Mouse (Mus musculus): ENCODE data around the gene Zar1l. TPM values are rescaled to one million over a fixed set of nuclear protein-coding genes. Genes with fewer than 3 reads are reported as not detected.
A peak's percentile ranks its signal among the peaks of the same experiment; 100 is the strongest.

Gene Zar1l
- total RNA-seq (2021) = not detected
- long read RNA-seq, experiment 1 = 0 reads
- long read RNA-seq, experiment 2 = 0 reads

DNA sequence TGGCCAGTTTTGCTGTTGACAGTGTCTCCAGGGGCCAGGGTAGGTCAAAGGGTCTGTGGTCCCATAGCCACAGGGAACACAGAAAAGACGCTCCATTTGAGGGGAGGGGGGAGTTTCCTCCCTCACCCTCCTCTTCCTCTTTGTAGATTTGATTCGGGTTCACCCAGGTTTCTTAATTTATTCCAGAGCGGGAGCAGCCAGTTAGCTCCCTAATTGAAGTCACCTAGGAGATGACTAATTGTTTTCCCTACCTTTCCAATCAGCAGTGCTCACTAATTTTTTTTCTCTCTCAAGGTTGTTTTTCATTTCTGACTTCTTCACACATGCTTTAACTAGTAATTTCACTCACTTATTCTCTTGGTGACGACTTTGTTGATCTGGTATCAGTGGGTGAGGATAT lies at the start of gene Zar1l:
Gene Zar1l (minus strand): TSS at position 101 of the 400 bp plus-strand sequence.
- Histone ChIP-seq H3K27ac (no peak within 1 kb of the TSS), H3K4me3 (no peak within 1 kb of the TSS)
- intact Hi-C loops (cut with DNase I) = no loop called here
- TF ChIP-seq CTCF (IDR thresholded peaks at IDR 0.05) = no peak
- DNase-seq = no peak

DNA sequence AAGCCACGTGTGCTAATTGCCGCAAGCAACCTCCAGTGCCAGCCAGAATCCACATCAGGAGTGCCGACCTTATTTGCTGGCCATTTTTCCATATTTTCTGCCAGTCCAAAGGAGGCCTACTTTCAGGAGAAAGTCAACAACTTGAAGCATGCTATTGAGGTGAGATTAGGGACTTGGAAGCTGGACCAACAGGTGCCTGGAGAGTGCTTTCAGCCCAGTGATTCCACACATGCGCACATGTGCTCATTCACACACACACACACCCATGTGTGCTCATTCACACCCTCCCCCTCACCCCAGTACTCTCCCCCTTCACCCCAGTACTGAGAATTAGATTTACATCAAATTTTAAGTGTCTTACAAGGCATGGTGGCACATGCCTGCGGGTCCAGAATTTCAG lies 49.0 kb upstream of the Zar1l start:
- no peak for TF ChIP-seq CTCF (IDR thresholded peaks at IDR 0.05)
- Histone ChIP-seq H3K27ac (no peak overlapping the region), H3K4me3 (no peak overlapping the region)
- intact Hi-C loops (cut with DNase I) = no loop called here
- DNase-seq = no peak

DNA sequence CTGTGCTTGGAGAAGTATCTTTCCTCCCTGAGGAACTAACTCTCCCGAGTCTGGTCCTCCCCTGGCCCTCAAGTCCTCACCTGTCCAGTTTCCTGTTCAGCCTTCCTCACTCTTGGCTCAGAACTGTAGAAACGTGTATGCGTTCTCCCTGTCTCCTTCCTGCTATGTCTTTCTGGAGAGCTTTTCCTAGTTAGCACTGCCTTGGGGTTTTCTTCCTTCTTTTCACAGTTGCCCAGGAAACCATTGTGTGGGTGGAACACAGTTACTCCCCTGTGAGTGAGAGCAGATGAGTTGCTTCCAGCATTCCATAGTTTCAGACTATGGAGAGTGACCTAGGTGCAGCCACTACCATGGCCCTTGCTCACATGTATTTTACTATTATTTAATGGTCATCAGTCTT lies 48.3 kb upstream of the Zar1l start:
- no peak overlapping the region for H3K27ac ChIP-seq

DNA sequence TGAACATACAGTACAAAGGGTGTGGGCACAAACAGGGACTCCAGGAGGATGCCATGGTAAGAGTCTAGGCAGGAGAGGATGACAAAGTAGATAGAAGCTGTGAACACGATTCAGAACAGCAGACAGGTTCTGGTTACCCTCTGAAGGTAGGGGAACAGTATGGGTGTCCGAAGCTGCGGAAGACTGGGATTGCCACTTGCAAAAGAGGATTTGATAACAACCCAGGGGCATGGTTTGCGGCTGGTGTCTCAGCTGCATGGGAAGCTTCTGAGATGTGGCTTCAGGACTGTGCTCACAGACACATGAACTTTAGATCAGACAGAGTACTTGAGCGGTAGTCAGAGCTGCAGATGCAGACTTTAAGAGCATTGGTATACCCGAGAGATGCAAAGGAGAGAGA lies 46.5 kb upstream of the Zar1l start:
- Histone ChIP-seq H3K27ac (no peak overlapping the region), H3K4me3 (no peak overlapping the region)
- intact Hi-C loops (cut with DNase I) = no loop called here
- TF ChIP-seq CTCF (IDR thresholded peaks at IDR 0.05) = no peak
- no peak for DNase-seq

More for the DNA sequence above, 48.3 kb upstream of the Zar1l start:
- intact Hi-C loops (cut with DNase I) = no loop called here
- TF ChIP-seq CTCF (IDR thresholded peaks at IDR 0.05) = no peak
- no peak overlapping the region for H3K4me3 ChIP-seq
- no peak for DNase-seq

DNA sequence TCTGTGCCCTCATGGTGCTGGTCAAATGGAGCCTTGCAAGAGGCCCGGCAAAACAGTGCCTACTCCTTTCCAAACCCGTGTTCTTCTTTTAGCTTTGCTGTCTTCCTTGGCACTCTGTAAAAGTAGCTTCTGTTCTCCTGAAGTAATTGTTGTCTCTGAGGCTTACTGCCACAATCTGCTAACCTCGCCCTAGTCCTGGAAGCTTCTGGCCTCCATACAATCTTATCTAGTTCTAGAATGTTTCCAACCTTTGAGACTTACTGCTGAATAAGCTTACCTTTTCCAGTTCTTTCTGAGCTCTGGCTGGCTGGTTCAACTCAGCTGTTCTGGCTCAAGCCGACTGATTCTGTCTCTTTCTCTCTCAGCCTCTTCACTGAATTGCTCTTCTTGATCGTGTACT lies 43.8 kb upstream of the Zar1l start:
- no peak for TF ChIP-seq CTCF (IDR thresholded peaks at IDR 0.05)
- H3K27ac ChIP-seq = no peak overlapping the region
- DNase-seq = no peak
- no peak overlapping the region for H3K4me3 ChIP-seq
- intact Hi-C loops (cut with DNase I) = no loop called here

DNA sequence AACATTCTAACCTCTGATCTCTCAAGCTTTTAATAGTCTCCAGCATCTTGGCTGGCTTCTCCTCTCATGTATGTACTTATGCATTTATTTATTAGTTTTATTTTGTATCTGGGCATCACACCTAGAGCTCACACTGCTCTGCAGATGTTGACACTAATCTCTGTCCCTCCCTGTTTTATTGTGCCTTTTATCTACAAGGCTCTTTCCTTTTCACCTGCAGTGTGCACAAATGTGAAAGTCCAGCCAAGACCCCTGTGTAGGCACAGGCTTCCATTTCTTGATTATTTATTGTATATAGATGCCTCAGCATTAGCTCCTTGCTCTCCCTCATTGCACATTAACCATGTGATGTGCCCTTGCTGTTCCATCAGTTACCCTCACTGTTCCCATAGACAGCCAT lies 43.4 kb upstream of the Zar1l start:
- DNase-seq = no peak
- H3K27ac ChIP-seq = no peak overlapping the region
- no peak for TF ChIP-seq CTCF (IDR thresholded peaks at IDR 0.05)
- no peak overlapping the region for H3K4me3 ChIP-seq
- intact Hi-C loops (cut with DNase I) = no loop called here

DNA sequence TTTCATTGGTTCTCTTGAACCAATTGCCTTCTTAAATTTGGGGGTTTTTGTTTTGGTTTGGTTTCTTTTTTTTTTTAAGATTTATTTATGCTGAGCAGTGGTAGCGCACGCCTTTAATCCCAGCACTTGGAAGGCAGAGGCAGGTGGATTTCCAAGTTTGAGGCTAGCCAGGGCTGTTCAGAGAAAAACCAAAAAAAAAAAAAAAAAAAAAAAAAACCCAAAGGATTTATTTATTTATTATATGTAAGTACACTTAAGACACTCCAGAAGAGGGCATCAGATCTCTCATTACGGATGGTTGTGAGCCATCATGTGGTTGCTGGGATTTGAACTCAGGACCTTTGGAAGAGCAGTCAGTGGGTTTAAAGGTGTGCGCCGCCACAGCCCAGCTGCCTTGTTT lies 42.9 kb upstream of the Zar1l start:
- no peak for TF ChIP-seq CTCF (IDR thresholded peaks at IDR 0.05)
- Histone ChIP-seq H3K27ac (no peak overlapping the region), H3K4me3 (no peak overlapping the region)
- intact Hi-C loops (cut with DNase I) = no loop called here
- DNase-seq = no peak

DNA sequence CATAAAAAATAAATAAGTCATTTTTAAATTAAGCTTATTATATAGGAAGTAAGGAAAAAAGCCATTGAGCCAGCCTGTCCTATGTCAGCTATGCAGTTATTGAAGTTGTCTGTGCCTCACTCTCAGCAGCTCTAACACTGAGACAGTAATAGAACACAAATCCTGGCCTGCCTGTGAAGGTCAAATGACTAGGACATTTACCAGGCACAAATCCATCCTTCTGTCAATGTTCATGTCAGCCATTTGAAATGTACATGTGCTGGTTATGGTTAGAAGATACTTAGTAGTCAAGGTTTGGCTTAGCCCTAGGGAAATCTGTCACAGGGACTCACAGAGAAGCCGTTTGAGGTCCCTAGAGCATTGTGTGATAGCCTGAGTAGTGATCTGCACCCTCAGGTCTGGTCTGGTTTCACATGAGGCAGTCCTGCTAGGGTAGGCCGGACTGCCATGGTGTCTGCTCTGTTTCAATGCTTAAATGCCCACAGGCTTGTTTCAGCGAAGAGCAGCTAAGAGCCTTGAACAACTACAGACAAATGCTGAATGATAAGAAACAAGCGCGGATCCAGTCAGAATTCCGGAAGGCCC lies 41.6 kb upstream of the Zar1l start:
- no peak for TF ChIP-seq CTCF (IDR thresholded peaks at IDR 0.05)
- Histone ChIP-seq H3K27ac (no peak overlapping the region), H3K4me3 (no peak overlapping the region)
- DNase-seq = no peak
- intact Hi-C loops (cut with DNase I) = no loop called here

DNA sequence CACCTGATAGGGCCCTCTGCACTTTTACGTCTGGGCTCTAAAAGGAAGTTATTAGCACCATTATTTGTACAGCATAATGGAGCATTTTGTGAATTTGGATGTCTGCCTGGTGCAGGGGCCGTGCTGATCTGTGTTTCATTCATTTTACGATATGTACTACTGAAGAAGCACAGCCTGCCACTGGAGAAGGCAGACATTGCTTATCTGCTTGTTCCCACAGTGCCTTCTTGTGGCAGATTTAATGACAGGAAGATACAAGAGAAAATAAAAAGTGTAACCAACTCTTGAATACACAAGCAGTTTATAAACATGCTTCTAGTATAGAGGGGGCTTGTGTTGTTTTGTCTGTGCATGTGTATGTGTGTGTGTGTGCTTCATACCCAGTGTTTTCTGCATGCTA lies 33.7 kb upstream of the Zar1l start:
- intact Hi-C loops (cut with DNase I) = no loop called here
- DNase-seq = no peak
- no peak for TF ChIP-seq CTCF (IDR thresholded peaks at IDR 0.05)
- H3K27ac ChIP-seq = no peak overlapping the region
- H3K4me3 ChIP-seq = no peak overlapping the region

DNA sequence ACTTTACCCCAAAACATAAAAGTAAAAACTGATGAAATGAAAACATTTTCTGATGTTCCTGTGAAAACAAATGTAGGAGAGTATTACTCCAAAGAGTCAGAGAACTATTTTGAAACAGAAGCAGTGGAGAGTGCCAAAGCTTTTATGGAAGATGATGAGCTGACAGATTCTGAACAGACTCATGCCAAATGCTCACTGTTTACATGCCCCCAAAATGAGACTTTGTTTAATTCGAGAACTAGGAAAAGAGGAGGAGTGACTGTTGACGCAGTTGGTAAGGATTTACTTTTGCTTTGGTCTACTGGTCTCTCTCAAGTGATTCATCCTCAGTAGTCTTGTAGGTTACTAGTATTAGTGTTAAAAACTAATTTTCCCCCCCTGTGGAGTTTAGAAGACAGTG lies 25.2 kb upstream of the Zar1l start:
- TF ChIP-seq CTCF (IDR thresholded peaks at IDR 0.05) = no peak
- no peak for DNase-seq
- intact Hi-C loops (cut with DNase I) = no loop called here
- Histone ChIP-seq H3K27ac (no peak overlapping the region), H3K4me3 (no peak overlapping the region)

DNA sequence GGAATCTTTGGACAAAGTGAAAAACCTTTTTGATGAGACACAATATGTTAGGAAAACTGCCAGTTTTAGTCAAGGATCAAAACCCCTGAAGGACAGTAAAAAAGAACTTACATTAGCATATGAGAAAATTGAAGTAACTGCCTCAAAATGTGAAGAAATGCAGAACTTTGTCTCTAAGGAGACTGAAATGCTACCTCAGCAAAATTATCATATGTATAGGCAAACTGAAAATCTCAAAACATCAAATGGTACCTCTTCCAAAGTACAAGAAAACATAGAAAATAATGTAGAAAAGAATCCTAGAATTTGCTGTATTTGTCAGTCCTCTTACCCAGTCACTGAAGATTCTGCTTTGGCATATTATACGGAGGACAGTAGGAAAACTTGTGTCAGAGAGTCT lies 23.3 kb upstream of the Zar1l start:
- H3K27ac ChIP-seq = no peak overlapping the region
- intact Hi-C loops (cut with DNase I) = no loop called here
- DNase-seq = no peak
- TF ChIP-seq CTCF (IDR thresholded peaks at IDR 0.05) = no peak
- no peak overlapping the region for H3K4me3 ChIP-seq

DNA sequence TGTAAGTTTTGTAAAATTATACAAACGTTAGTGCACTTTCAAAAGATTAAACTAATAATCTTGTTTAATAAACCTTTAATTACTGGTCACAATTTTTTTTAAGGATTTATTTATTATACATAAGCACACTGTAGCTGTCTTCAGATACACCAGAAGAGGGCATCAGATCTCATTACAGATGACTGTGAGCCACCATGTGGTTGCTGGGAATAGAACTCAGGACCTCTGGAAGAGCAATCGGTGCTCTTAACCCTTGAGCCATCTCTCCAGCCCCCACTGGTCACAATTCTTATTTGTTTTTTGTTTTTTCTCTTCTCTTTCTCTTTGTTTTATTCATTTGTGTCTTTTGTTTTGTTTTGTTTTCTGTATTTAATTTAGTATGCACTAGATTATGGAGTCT lies 7.3 kb upstream of the Zar1l start:
- TF ChIP-seq CTCF (IDR thresholded peaks at IDR 0.05) = no peak
- no peak for DNase-seq
- H3K27ac ChIP-seq = no peak overlapping the region
- no peak overlapping the region for H3K4me3 ChIP-seq
- intact Hi-C loops (cut with DNase I) = no loop called here

DNA sequence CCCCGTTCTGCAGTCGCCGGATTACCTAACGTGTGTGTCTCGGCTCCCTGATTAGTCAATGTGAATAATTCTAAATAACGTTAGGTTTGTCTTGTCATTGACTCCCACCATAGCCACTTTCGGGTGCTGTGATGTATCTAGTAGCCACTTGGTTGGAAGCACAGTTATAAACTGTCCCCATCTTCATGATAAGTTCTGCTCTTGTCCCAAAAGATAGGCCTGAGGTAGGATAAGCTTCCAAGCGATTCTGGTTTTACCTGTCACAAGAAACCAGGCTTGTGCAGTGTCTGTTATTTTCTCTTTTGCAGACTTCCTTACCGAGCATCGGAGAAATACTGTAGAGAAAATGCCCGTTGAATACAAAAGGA lies 4.9 kb upstream of the Zar1l start:
- DNase-seq = no peak
- no peak for TF ChIP-seq CTCF (IDR thresholded peaks at IDR 0.05)
- Histone ChIP-seq H3K27ac (peak overlapping the region; percentile 87), H3K4me3 (peak overlapping the region; percentile 92)
- intact Hi-C loops (cut with DNase I) = loop anchor here (5.0 kb wide), 2 partner anchors 144 to 844 kb away; partner anchors contain the start of gene N4bp2l2
